Mouse (Mus musculus) granulocyte monocyte progenitor cell, adult 5-6 weeks (primary cell): ENCODE data around the gene Btnl9. TPM values are rescaled to one million over a fixed set of nuclear protein-coding genes. Genes with fewer than 3 reads are reported as not detected.
"Not testable (repeated sequence)": the region's sequence is repeated elsewhere in the genome, so short reads cannot be mapped to it uniquely, and the experiment has no call there.

Experiments used
- ATAC-seq: replicated peaks from 2 replicates; pipeline ENCODE4 v1.8.0; 2016; ENCODE audit warnings: mild to moderate bottlenecking, moderate TSS enrichment, inconsistent platforms; ENCODE audit not compliant: poor library complexity, severe bottlenecking
- total RNA-seq, 2 experiments: library from RNA; stranded (forward) in 1 of 2; stranded (reverse) in 1 of 2; fragments of 200-712, 200-1000 nt in 1 of 2; fragments of >200 nt in 1 of 2; fragmentation: Nextera tagmentation in 1 of 2; gene quantifications; 2 replicates each; pipeline ENCODE4 v1.2.3; 2014 to 2017

The Btnl9 gene
- 3.8 and 4.1 TPM in 2 replicates for total RNA-seq (2014; fragmentation: Nextera tagmentation)
- 5.3 and 7.6 TPM in 2 replicates for total RNA-seq (2017)

DNA sequence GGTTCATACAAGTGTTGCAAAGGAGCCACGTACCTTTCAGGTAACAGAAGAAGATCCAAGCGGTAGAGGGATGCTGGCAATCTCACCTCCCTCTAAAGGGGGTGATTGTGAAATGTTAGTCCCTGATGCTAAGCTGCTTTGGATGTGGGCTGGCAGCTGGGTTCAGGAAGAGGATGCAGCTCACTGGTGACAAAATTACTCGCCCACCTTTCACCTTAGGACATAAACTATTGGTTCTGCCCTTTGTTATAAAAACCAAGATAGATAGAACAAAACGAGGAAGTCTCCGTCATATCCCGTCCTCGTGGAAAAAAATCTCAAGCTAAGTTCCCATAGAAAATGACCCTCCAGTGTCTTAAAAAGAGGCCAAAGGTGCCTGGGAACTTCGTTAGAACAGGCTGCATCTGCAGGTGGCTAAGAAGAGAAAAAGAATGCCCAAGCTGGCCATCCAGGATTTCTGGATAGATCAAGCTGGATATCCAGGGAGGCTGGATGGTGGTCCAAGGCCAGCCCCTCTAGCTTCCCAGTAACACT, at the start of gene Btnl9:
Gene Btnl9, minus strand, starts transcription at position 205 of the 534 bp plus-strand sequence.
- peak; percentile 25; the same call in 1 of the 2 replicates for ATAC-seq

DNA sequence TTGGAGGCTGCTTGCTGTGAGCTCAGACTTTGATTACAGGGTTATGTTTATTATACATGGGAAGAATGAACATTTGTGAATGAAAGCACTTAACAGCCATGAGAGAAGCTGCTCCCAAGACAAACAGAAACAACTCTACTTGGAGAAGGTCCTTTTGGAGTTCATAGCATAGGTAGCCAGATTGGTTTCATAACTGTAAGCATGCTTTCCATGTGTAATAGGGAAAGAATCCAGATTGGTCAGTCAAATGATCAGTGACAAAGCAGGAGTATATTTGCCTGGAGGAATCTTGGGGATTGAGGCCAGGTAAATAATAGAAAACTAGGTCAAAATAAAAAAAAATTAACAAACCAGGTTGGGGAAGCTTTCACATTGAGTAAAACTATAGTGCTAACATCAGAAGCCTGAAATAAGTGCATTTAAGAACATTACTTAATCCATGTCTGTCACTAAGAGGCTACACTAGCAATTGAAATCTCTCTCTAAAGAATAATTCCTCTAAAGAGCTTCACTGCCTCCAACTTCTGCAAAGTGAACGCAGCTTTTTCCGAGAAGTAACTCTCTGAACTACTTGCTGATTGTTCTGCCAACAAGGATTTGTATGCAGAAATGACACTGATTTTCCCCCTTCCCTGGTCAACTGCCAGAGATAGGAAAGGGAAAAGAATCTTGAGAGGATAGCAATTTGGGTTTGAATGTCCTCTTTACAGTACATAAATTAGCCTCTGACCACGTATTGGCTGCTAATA, 48.7 kb upstream of the Btnl9 start:
- peak; percentile 37 for ATAC-seq

DNA sequence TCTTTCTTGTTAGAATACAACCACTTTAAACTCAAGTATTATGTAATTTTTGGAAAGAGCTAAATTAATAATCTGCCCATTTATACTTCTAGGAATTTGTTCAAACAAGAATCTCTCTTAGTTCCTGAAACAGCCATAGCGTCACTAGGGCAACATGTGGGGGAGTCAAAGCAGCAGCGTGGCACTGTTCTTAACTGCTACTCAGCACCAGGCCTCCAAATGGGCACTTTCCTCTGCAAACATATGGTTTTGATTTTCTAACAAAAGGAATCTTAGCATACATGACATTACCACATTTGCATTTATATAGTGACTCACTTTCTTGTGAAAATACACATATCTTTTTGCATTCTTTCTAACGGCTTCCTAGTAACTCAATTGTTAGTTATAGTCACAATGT, 45.8 kb upstream of the Btnl9 start:
- ATAC-seq: no peak

DNA sequence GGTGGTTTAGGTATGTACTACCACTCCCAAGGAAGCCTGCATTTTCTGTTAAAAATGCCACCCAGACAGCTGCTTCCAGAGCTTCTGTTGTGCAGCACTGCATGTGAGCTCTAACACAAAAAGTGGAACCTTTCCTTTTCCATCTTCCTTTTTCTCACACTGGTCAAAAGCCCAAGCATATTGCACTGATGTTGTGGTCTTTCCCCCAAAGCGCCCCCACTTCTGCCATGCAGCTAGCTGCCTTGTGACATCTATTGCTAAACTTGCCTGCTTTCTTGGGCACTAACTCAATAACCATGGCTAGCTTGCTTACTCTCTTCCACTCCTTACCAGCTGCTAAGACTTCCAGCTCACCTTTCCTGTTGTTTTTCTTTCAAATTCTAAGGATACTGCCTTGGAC, 37.5 kb upstream of the Btnl9 start:
- peak; percentile 98 for ATAC-seq

DNA sequence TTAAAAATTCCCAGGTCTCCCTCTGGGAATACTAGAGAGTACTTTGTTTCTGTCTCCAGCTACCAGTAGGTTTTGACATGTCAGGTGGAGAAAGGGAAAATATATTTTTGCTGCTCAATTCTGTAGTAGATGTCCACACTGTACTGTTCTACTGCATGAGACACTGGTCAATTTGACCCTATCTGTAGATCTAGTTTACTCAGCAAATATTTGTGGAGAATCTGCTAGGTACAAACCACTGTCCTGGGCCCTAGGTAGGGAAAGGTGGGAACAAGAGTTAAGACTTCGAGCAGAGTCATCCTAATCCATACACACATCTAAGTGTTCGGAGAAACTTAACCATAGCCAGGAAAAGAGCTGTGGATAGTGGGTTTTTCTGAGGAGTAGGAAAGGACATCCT, 32.3 kb upstream of the Btnl9 start:
- ATAC-seq: no peak

DNA sequence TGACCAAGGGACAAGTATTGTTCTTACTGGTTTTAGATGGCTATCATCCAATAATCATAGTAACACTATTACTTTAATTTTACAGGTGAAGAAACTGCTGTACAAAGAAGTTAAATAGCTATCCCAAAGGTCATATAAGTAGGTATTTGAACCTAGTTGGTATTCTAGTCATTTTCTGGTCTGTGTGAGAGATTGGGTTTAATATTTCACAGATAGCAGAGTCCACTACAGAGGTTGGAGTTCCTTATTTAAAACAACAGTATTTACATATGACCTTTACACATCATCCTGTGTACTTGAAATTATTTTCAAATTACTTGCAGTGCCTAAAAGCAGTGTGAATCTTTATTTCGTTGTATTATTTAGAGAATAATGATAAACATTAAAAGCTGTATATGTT, 26.5 kb upstream of the Btnl9 start:
- no peak for ATAC-seq

DNA sequence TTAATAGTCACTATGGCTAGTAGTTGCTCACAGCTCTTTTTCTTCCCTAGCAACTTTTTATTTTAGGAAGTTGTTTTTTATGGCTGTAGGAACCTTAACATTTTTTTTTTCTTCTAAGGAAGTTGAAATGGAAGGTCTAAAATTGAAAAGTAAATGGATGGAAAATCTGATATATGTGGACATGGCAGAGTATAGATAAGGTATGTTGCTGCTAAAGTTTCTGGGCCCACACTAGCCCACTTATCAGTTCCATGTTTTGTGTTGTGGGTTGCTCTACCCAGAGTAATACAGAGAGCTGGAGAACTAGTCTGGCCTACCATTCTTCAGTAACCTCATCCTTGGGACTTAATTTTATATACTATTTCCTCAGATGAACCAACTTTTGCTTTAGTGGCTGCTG, 25.6 kb upstream of the Btnl9 start:
- no peak for ATAC-seq

DNA sequence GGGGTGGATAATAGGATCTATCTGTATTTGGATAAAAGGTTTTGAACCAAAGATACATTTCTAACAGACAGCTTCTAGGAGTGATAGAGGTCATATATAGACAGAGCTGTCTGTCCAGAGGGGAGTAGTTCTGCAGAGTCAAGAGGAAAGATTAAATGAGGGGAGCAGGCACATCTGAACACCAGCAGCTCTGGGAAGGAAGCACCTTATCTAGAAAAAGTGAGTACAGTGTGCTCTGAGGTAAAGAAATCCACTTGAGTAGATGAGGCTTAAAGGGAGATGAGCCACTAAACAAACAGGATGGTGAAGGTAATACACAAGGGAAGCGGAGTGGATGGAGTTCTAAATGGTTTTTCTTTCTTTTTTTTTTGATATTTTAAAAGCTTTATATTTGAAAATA, 20.5 kb upstream of the Btnl9 start:
- ATAC-seq: no peak

DNA sequence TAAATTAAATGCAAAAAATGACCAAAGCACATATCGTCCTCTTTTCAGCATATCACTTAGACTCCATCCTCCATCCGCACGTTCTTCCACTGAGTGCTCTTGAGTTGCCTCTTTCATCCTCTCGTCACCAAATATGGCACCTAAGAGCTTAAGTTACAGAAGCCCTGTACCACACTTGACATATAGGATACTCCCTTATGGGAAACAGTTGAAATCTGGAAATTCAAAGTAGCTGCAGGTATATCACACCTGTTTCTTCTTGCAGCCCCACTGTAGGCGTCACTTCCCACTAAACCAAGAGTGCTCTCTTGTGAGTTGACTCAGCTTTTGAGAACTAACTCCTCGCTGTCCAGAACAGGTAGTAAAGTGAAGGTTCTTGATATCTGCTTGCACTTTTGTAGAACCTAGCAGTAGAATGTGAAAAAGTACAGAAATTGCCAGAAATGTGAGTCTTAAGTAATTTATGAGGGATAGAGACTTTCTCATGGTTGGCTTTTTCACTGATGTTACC, 18.2 kb upstream of the Btnl9 start:
- no peak for ATAC-seq

DNA sequence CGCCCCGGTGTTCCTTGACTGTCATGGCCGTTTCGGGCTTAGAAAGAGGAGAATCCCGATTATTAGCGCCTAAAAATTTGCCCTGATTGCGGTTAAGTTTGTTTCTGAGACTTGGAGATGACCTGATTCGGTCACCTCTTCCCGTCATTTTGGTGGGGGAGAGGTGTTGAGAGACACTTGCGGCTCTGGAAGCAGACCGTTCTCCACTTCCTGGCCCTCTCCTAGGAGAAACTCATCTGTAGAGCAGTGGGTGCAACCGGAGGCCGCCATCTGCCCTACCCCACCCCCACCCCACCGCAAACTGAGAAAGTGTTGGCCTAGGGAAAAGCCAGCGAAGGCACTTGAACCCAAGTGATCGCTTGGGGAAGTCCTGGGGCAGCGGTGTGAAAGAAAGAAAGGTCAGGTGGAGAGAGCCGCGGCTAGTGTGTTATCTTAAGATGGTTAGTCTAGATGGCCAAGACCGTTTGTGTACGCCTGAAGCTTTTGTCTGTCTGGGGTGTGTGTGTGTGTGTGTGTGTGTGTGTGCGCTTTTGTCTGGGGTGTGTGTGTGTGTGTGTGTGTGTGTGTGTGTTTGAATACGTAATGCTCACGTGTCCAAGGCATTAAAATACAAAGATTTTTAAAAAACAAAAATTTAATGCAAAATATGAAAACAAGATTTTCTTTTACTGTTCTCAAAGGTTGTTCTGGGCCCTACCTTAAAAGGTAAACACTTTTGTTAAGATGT, 17.0 kb upstream of the Btnl9 start:
- ATAC-seq: peak; percentile 40

DNA sequence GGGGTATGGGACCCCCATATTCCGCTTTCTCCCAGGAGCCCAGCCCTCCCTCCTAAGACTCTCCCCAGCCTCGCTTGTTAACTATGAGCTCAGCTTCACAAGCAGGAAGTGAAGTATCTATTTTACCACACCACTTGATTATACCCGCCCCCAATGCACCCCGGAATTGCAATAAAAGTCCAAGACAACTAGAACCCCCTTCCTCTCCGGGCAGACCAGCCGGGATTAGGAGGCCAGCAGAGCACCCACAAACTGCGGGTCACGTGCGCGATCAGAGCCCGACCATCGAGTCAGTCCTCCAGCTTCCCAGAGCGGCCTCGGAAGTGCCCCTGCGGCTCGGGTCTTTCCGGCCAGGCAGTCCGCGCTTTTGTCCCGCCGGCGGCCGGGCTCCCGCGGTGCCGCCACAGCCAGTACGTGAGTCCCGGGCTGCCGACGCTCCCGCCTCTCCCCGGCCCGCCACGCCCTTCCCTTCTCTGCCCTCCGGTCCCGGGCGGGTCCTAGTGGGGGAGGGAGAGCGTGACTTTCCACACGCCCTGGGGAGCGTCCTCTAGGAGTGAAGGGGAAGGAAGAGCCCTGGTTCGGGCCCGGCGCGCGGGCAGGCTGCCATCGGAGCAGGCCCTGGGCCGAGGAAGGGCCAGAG, 16.3 kb upstream of the Btnl9 start, which contains the start of gene Zfp62:
Gene Zfp62, plus strand, starts transcription at position 164 of the 640 bp plus-strand sequence.
- ATAC-seq: peak; percentile 82

DNA sequence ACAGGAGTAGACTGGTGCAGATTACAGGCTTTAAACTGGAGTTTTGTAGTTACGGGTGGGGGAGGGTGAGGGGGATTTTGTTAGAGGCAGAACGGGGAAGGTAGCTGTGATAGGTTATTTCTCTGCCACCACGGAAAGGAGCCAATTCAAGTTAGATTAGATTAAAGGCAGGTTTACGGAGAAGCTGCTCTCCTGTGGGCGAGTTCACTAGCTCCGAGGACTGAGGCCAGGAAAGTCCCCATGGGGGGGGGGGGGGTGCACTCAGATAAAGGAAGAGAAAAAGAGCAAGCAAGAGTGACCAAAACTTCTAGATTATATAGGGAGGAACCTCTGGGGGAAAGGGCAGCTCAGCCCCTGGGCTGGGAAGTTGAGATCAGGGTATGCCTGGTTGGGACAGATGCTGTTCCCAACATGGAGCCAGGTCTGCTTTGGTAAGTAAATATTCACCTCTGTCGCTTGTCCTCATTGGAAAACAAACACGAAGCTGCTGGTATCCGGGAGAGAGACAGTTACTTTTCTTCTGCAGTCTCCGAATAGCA, 15.6 kb upstream of the Btnl9 start:
- ATAC-seq: 0 out of 2 replicates have a peak, but pooled peaks have one; percentile 2

DNA sequence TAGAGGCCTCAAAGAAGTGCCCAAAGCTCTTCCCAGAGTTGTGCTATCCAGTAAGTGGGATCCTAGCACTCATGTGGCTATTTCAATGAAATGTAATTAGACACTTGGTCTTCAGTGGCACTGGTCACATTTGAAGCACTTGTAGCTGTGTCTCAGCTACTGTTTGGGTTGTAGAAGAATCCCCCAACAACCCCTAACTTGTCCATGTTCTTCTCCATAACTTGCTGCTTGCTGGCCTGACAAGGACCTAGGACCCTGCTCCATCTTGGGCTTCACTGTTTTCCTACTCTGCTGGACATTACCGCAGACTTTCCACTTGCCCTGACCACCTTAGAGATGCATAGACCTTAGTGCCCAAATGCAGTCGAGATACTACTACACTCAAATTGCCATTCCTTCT, 15.1 kb upstream of the Btnl9 start:
- no peak for ATAC-seq

DNA sequence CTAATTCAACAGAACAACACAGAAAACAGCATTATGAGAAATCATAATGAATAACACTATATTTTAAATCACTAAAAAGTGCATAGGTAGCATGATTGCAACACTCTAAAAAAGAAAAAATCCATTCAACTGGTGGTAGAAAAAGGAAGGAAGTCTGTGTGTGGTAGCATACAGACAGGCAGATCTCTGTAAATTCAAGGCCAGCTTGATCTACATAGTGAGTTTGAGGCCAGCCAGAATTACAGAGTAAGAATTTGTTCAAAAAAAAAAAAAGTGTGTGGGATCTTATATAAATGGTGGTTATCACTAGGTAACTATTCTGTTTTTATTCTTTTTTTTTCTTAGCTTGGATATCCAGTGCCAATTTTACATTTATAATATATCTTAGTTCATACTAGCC, 14.2 kb upstream of the Btnl9 start:
- ATAC-seq: peak; percentile 24

DNA sequence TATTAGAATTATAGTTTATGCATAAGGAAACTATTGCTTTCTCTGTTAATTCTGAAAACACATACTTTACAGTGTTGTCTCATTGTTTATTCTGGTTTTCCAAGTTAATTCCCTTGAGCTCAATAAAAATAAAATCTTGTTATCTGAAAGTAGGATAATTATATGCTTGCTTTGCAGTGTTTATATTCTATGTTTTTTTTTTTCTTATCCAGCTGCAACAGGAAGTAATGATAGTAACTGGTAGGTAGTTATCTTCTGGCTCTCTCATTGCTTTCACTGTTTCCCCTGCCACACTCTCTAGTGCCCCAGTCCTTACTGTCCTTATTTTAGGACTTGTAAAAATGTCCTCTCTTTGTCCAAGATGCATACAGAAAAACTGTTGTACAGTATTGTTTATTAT, 13.7 kb upstream of the Btnl9 start:
- ATAC-seq: no peak

DNA sequence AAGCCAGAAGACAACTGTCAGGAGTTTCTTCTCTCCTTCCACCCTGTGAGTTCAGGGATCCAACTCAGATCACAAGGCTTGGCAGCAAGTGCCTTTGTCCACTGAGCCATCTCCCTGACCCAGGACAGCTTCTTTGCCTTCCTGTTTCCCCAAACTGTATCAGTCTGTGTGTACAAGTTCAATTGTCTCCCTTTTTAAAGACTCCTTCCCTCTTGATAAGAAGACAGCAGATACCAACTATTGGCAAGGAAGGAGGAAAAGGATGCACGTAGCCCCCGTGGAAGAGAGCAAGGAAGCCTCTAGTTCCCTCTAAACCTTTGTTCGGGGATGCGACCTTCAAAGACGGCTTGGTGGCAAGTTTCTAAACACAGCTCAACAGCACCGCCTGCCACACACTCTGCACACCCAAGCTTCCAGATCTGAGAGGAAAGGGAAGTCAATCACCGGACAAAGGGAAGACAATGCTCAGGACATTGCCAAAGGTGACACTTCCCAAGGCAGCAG, 8.9 kb upstream of the Btnl9 start:
- ATAC-seq: peak; percentile 63

DNA sequence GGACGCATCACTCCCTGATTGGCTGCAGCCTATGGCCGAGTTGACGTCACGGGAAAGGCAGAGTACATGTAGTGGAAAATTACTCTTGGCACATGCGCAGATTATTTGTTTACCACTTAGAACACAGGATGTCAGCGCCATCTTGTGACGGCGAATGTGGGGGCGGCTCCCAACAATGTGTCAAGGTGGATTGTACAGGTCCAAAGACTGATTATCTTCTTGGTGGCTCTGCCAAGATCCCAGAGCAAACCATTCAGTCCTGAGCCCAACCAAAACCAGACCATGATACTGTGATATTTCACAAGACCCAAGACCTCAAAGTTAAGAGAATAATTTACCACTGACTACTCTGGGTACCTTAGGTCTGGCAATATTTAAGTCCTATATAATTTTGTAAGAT, 7.8 kb upstream of the Btnl9 start:
- ATAC-seq: not testable (repeated sequence)

DNA sequence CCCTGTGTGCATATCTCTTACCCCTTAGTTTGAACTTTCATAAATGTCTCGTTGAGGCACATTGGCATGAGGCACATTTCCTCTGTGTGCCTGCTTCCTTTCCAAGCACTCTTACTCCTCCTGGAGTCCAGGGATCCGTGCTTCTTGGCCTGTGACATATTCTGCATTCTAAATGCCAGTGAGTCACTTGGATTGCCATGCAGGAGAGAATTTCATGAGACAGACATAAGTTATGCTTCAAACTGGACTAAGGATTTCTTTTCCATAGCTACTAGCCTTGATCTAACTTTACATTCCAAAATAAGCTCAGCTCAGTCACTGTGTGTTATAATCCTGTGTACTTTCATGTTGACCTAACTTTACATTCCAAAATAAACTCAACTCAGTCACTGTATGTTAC, 4.1 kb upstream of the Btnl9 start:
- ATAC-seq: no peak

DNA sequence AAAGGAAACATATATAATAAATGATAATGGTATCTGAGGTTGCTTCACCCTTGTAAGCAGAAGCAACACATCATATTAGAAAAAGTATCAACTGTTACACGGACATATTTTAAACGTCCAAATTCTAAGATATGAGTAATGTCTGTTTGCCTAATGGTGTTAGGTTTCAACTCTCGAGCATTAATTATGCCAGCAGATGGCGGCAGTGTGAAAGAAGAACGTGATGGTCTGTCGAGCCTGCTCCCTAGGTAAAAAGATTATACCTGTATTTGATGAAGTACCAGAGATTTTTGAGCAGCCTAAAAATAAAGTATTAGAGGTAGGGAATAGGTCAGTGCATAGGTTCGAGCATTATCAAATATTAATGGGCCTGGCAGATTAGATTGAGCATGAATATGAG, 2.8 kb upstream of the Btnl9 start:
- ATAC-seq: peak; percentile 56; the same call in 1 of the 2 replicates

DNA sequence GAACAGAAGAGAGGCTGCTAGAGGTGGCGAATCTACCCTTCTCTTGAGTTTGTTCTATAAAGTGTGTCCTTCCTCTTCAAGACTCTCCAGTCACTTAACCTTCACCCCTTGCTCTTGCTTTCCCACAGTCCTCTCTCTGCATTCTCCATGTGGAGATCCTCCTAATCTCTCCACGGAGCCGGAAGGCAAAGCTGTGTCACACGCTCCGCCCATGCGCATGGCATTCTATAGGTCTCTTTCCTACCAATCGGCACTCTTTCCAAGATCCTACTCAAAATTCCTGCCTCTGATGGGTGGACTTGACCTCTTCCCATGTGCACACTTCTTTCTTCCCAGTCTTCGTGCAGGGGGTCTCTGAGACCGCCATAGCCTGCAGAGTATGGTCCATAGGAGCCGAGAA, 742 bp upstream of the Btnl9 start:
- no peak for ATAC-seq
